In the genomic region with DNA sequence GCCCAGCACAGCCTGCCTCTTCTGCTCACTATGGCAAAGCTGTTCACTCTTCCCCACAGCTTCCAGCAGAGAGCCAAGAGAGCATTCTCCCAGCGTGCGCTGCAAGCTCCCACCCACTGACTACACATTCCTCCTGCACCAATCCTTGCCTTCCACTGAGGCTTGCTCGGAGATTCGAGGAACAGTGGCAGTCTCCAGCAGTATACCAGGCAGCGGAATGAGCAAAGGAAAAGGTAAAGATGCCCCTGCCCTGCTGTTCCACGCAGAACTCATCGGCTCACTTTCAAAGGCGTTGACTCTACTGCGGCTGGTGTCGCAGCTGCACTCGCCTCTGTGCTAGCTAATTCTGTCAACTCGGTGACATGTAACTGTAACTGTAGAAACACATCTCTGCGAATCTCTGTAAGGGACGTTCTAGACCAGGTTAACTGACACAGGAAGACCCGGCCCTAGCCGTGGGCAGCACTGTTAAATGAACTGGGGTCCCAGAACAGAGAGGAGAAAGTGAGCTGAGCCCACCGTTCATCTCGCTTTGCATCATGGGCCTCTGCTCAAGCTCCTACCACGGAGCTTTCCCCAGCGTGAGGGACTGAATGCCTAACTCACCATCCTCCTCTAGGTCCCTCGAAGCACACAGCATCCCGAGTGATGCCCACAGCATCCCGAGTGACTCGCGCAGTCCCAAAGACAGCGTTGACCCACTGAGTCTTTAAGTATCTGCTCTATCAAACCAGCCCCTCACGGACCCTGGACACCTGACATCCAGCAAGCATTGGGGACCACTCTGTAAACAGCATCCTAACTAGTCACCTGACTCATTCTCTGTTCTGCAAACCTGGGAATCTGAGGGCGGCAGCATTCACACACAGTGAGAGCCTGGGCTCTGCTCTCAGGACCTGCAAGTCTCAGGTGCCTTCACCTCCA, we compare ENCODE assay signal across 8 mouse cellular contexts. TPM values are rescaled to one million over a fixed set of nuclear protein-coding genes. Genes with fewer than 3 reads are reported as not detected.
DNase-seq lines count a peak whose midpoint lies in the region; ATAC-seq and TF ChIP-seq lines count a peak whose summit lies in the region.

No protein-coding gene starts in this region.

- no peaks in the 10 kb centered on the region for H3K36me3 ChIP-seq in lung, embryonic 14.5 days (ENCODE audit: insufficient read depth)
- H3K36me3 ChIP-seq in hindbrain, embryonic 13.5 days = no peaks in the 10 kb centered on the region
- no peaks in the 10 kb centered on the region for H3K36me3 ChIP-seq in limb, embryonic 15.5 days

- peak; percentile 25 for ATAC-seq in lung, embryonic 14.5 days (ENCODE audit: insufficient read depth)
- ATAC-seq in hindbrain, embryonic 13.5 days (ENCODE audit: low FRiP score) = peak; percentile 57
- 0 out of 2 replicates have a peak, but pooled peaks have one; percentile 19 for ATAC-seq in limb, embryonic 15.5 days (ENCODE audit: insufficient number of reproducible peaks, low FRiP score, low TSS enrichment, low read depth)

- peaks cover 6% of the 10 kb centered on the region; the same call in 1 of the 2 replicates for H3K4me1 ChIP-seq in lung, embryonic 14.5 days (ENCODE audit: insufficient read depth)
- peaks cover 4% of the 10 kb centered on the region; the same call in 1 of the 2 replicates for H3K4me1 ChIP-seq in lung, adult 2 months (ENCODE audit: control insufficient read depth, insufficient read depth, low read length)
- peaks cover 32% of the 10 kb centered on the region for H3K4me1 ChIP-seq in hindbrain, embryonic 13.5 days (replicated peaks)
- H3K4me1 ChIP-seq in limb, embryonic 15.5 days = peaks cover 41% of the 10 kb centered on the region

- peak overlapping the region; percentile 24 for H3K4me3 ChIP-seq in lung, embryonic 14.5 days (ENCODE audit: low read depth, low read length)
- H3K4me3 ChIP-seq in lung, adult 2 months (replicated peaks; ENCODE audit: extremely low read depth, low read depth, low read length) = no peak overlapping the region
- H3K4me3 ChIP-seq in hindbrain, embryonic 13.5 days = peak overlapping the region; percentile 49
- peak overlapping the region; percentile 35 for H3K4me3 ChIP-seq in limb, embryonic 15.5 days

- DNase-seq in lung, embryonic 14.5 days = peak; percentile 65
- DNase-seq in lung, adult 2 months = no peak
- DNase-seq in embryo, embryonic 10.5 days (ENCODE audit: low spot score) = peak; percentile 54
- DNase-seq in right cerebral cortex, postnatal 25 days = peak; percentile 68
- DNase-seq in adrenal gland, adult 8-10 months = no peak
- no peak for DNase-seq in lung, postnatal 4 days

- peak overlapping the region; percentile 27 for H3K9ac ChIP-seq in lung, embryonic 14.5 days
- H3K9ac ChIP-seq in hindbrain, embryonic 13.5 days = peak overlapping the region; percentile 67
- H3K9ac ChIP-seq in limb, embryonic 15.5 days = no peak overlapping the region

- no peaks in the 10 kb centered on the region for H3K9me3 ChIP-seq in lung, embryonic 14.5 days (ENCODE audit: low read depth, low read length)
- no peaks in the 10 kb centered on the region for H3K9me3 ChIP-seq in hindbrain, embryonic 13.5 days
- no peaks in the 10 kb centered on the region for H3K9me3 ChIP-seq in limb, embryonic 15.5 days

- H3K27me3 ChIP-seq in lung, embryonic 14.5 days (ENCODE audit: insufficient read depth, low read length) = peaks cover 6% of the 10 kb centered on the region
- H3K27me3 ChIP-seq in hindbrain, embryonic 13.5 days = peaks cover 30% of the 10 kb centered on the region
- peaks cover 3% of the 10 kb centered on the region; the same call in 1 of the 2 replicates for H3K27me3 ChIP-seq in limb, embryonic 15.5 days

- TF ChIP-seq CTCF in lung, embryonic 14.5 days (IDR thresholded peaks at IDR 0.05; ENCODE audit: low read depth) = no peak
- no peak for TF ChIP-seq CTCF in lung, adult 2 months (IDR thresholded peaks at IDR 0.05; ENCODE audit: insufficient read depth, low read length)

- no peak overlapping the region for H3K27ac ChIP-seq in lung, embryonic 14.5 days (ENCODE audit: low read depth)
- H3K27ac ChIP-seq in hindbrain, embryonic 13.5 days = peak overlapping the region; percentile 71
- no peak overlapping the region for H3K27ac ChIP-seq in limb, embryonic 15.5 days

- 3% methylated on average over 28 of the region's 28 CpGs for WGBS in lung, embryonic 14.5 days
- 8% methylated on average over 28 of the region's 28 CpGs for WGBS in lung, adult 2 months
- 2% methylated on average over 28 of the region's 28 CpGs for WGBS in hindbrain, embryonic 13.5 days
- under 1% methylated on average over 28 of the region's 28 CpGs for WGBS in limb, embryonic 15.5 days

- H3K4me2 ChIP-seq in lung, embryonic 14.5 days = peak overlapping the region; percentile 65
- peak overlapping the region; percentile 91 for H3K4me2 ChIP-seq in hindbrain, embryonic 13.5 days
- peak overlapping the region; percentile 66 for H3K4me2 ChIP-seq in limb, embryonic 15.5 days

- no peak for TF ChIP-seq POLR2A in lung, adult 2 months (IDR thresholded peaks at IDR 0.05; ENCODE audit: borderline replicate concordance, extremely low read depth, low read depth, low read length)

RNA-seq across cellular contexts. Expression of a gene that starts 59.5 kb away (rescaled TPM):
- polyA plus RNA-seq in lung, embryonic 14.5 days (2014; fragmentation: Nextera tagmentation; extraction: Ambion mirVana) = 4.3 and 6.8 TPM in 2 replicates
- 20.1 and 36.6 TPM in 2 replicates for polyA plus RNA-seq in lung, adult 2 months (2012; rRNA removed)
- 8.4 and 9.2 TPM in 2 replicates for polyA plus RNA-seq in hindbrain, embryonic 13.5 days (2015; fragmentation: Nextera tagmentation; extraction: Ambion mirVana)
- 8.5 and 9.1 TPM in 2 replicates for polyA plus RNA-seq in limb, embryonic 15.5 days (2015; fragmentation: Nextera tagmentation; extraction: Ambion mirVana)
- 1 to 10 TPM in 1 of 4 experiments, under 1 TPM in 3; 0.61 to 1.8 (median 0.82) TPM for total RNA-seq in adrenal gland, adult 8-10 months (2022)

Comparison
In these comparisons a context has a peak if more than half of its experiments do, and no peak if none do; other contexts are left out.
1. DNase-seq: peak in lung, embryonic 14.5 days (single experiment), embryo, embryonic 10.5 days (single experiment) and right cerebral cortex, postnatal 25 days (single experiment); none in lung, adult 2 months (single experiment), adrenal gland, adult 8-10 months (single experiment) and lung, postnatal 4 days (0 of 2).
2. Peak in every context shown above with its lines, with median percentiles within 50 percentile points of each other: ATAC-seq and H3K4me2 ChIP-seq.